Mouse (Mus musculus) ES-E14 (cell line): ENCODE data around the gene Hook2.

ENCODE experiments used
- CHD2 ChIP-seq: IDR thresholded peaks from 2 replicates; pipeline ENCODE4 v1.6.1; 2014; ENCODE audit warnings: mild to moderate bottlenecking, low read depth, low read length, inconsistent platforms
- MAFK ChIP-seq: IDR thresholded peaks from 2 replicates; pipeline ENCODE4 v1.6.1; 2014; ENCODE audit warnings: mild to moderate bottlenecking, low read depth, low read length, inconsistent platforms; ENCODE audit not compliant: insufficient read depth
- ZC3H11A ChIP-seq: IDR thresholded peaks from 2 replicates; pipeline ENCODE4 v1.6.1; 2012; ENCODE audit warnings: low read depth, mild to moderate bottlenecking, inconsistent platforms, low read length, borderline replicate concordance
- ZNF384 ChIP-seq: IDR thresholded peaks from 2 replicates; pipeline ENCODE4 v1.6.1; 2012; ENCODE audit warnings: low read depth, low read length, inconsistent platforms

GRCm38 (mm10) chr8:84963952-84964351 is 26.5 kb upstream of the Hook2 start:
- TF ChIP-seq CHD2 (no peak), MAFK (no peak), ZNF384 (no peak), ZC3H11A (no peak)
